Mouse (Mus musculus) limb, embryonic 13.5 days (tissue): ENCODE results near the gene Pdgfc. TPM values are rescaled to one million over a fixed set of nuclear protein-coding genes. Genes with fewer than 3 reads are reported as not detected.

Source experiments
- ATAC-seq: fragments of 200-750 bp; cut with Nextera tagmentation; 2 replicates; pipeline ENCODE4 v1.8.0; 2017; ENCODE audit warnings: low read depth, moderate number of reproducible peaks, moderate TSS enrichment; ENCODE audit not compliant: low FRiP score
- H3K27ac ChIP-seq: fragments of 300-500 bp; sonication (generic); 2 replicates; pipeline ENCODE4 v1.5.1; 2015; ENCODE audit warnings: inconsistent platforms, mild to moderate bottlenecking, moderate library complexity
- H3K27me3 ChIP-seq: fragments of 300-500 bp; sonication (generic); 2 replicates; pipeline ENCODE4 v1.6.1; 2015; ENCODE audit warnings: mild to moderate bottlenecking, inconsistent platforms
- H3K36me3 ChIP-seq: fragments of 300-500 bp; sonication (generic); 2 replicates; pipeline ENCODE4 v1.6.1; 2015; ENCODE audit warnings: inconsistent platforms, mild to moderate bottlenecking, moderate library complexity
- H3K4me1 ChIP-seq: fragments of 300-500 bp; sonication (generic); 2 replicates; pipeline ENCODE4 v1.6.1; 2015; ENCODE audit warnings: inconsistent platforms
- H3K4me2 ChIP-seq: fragments of 300-500 bp; sonication (generic); replicated peaks from 2 replicates; pipeline ENCODE4 v1.6.1; 2015; ENCODE audit warnings: inconsistent platforms, mild to moderate bottlenecking, moderate library complexity
- H3K4me3 ChIP-seq: fragments of 300-500 bp; sonication (generic); 2 replicates; pipeline ENCODE4 v1.5.1; 2015; ENCODE audit warnings: moderate library complexity, mild to moderate bottlenecking, inconsistent platforms
- H3K9ac ChIP-seq: fragments of 300-500 bp; sonication (generic); 2 replicates; pipeline ENCODE4 v1.6.1; 2015; ENCODE audit warnings: mild to moderate bottlenecking, inconsistent platforms
- H3K9me3 ChIP-seq: fragments of 300-500 bp; sonication (generic); 2 replicates; pipeline ENCODE4 v1.6.1; 2016; ENCODE audit warnings: inconsistent platforms
- WGBS: fragments of 180-500 bp; shearing (Covaris S2); methylation state at CpG from one replicate; pipeline ENCODE4 v1.1.7; 2015; 5-methylcytosine and 5-hydroxymethylcytosine counted together
- polyA plus RNA-seq: library from polyadenylated mRNA; unstranded; fragments of >200 nt; fragmentation: Nextera tagmentation; extraction: Ambion mirVana; gene quantifications from 2 replicates; pipeline ENCODE4 v1.2.1, GENCODE M21; 2015

Gene Pdgfc
- polyA plus RNA-seq, 1 experiment from 2014 or later: 54.4 TPM

- no peak overlapping the region for H3K4me2 ChIP-seq
- no peaks in the 10 kb centered on the region for H3K9me3 ChIP-seq
- H3K9ac ChIP-seq: no peak overlapping the region
- no peaks in the 10 kb centered on the region for H3K36me3 ChIP-seq
- H3K4me1 ChIP-seq: peaks cover 17% of the 10 kb centered on the region
- H3K4me3 ChIP-seq: no peak overlapping the region
- ATAC-seq: no peak
- peaks cover 6% of the 10 kb centered on the region; the same call in 1 of the 2 replicates for H3K27me3 ChIP-seq
- H3K27ac ChIP-seq: no peak overlapping the region
These were observed 15.3 kb downstream of the Pdgfc start for GRCm38 (mm10) chr3:81051522-81051921.

GRCm38 (mm10) chr3:81052422-81052821 is 16.2 kb downstream of the Pdgfc start:
- Histone ChIP-seq H3K27ac (no peak overlapping the region), H3K27me3 (peaks cover 6% of the 10 kb centered on the region; the same call in 1 of the 2 replicates), H3K4me3 (no peak overlapping the region), H3K9me3 (no peaks in the 10 kb centered on the region), H3K9ac (no peak overlapping the region), H3K36me3 (no peaks in the 10 kb centered on the region), H3K4me2 (no peak overlapping the region), H3K4me1 (peaks cover 8% of the 10 kb centered on the region)
- 80% methylated on average over 6 of the region's 6 CpGs for WGBS
- ATAC-seq: no peak

GRCm38 (mm10) chr3:81054074-81054473 is 17.9 kb downstream of the Pdgfc start:
- Histone ChIP-seq H3K27ac (no peak overlapping the region), H3K9ac (no peak overlapping the region)
- no peak for ATAC-seq

GRCm38 (mm10) chr3:81057719-81058118 is 21.5 kb downstream of the Pdgfc start:
- WGBS: 91% methylated on average over 1 of the region's 1 CpGs
- H3K4me2 ChIP-seq: no peak overlapping the region
- H3K36me3 ChIP-seq: no peaks in the 10 kb centered on the region
- H3K9me3 ChIP-seq: no peaks in the 10 kb centered on the region
- H3K4me1 ChIP-seq: peaks cover 11% of the 10 kb centered on the region
- H3K27me3 ChIP-seq: no peaks in the 10 kb centered on the region
- H3K9ac ChIP-seq: no peak overlapping the region
- no peak for ATAC-seq
- no peak overlapping the region for H3K27ac ChIP-seq
- H3K4me3 ChIP-seq: no peak overlapping the region

More at GRCm38 (mm10) chr3:81054074-81054473, 17.9 kb downstream of the Pdgfc start:
- H3K4me1 ChIP-seq: peaks cover 17% of the 10 kb centered on the region
- peaks cover 6% of the 10 kb centered on the region; the same call in 1 of the 2 replicates for H3K27me3 ChIP-seq
- no peak overlapping the region for H3K4me3 ChIP-seq
- no peaks in the 10 kb centered on the region for H3K36me3 ChIP-seq
- no peak overlapping the region for H3K4me2 ChIP-seq
- no peaks in the 10 kb centered on the region for H3K9me3 ChIP-seq

- Histone ChIP-seq H3K4me1 (peaks cover 11% of the 10 kb centered on the region), H3K36me3 (no peaks in the 10 kb centered on the region), H3K9me3 (no peaks in the 10 kb centered on the region), H3K4me2 (no peak overlapping the region), H3K27ac (peak overlapping the region; percentile 6; the same call in 1 of the 2 replicates), H3K9ac (no peak overlapping the region), H3K27me3 (no peaks in the 10 kb centered on the region), H3K4me3 (no peak overlapping the region)
- no peak; the same call in 1 of the 2 replicates for ATAC-seq
- 18% methylated on average over 4 of the region's 4 CpGs for WGBS
These were observed 22.4 kb downstream of the Pdgfc start for GRCm38 (mm10) chr3:81058527-81059031.

- H3K27me3 ChIP-seq: no peaks in the 10 kb centered on the region
- no peak for ATAC-seq
- H3K4me1 ChIP-seq: peaks cover 10% of the 10 kb centered on the region; the same call in 1 of the 2 replicates
- H3K4me3 ChIP-seq: no peak overlapping the region
- H3K9ac ChIP-seq: no peak overlapping the region
- no peaks in the 10 kb centered on the region for H3K9me3 ChIP-seq
- H3K27ac ChIP-seq: no peak overlapping the region
- H3K4me2 ChIP-seq: no peak overlapping the region
- WGBS: 21% methylated on average over 2 of the region's 2 CpGs
- H3K36me3 ChIP-seq: no peaks in the 10 kb centered on the region
These were observed 32.3 kb downstream of the Pdgfc start for GRCm38 (mm10) chr3:81068550-81068949.

- Histone ChIP-seq H3K27ac (no peak overlapping the region), H3K36me3 (no peaks in the 10 kb centered on the region), H3K27me3 (no peaks in the 10 kb centered on the region), H3K4me2 (no peak overlapping the region), H3K9me3 (no peaks in the 10 kb centered on the region), H3K4me3 (no peak overlapping the region), H3K9ac (no peak overlapping the region), H3K4me1 (peaks cover 26% of the 10 kb centered on the region)
- 51% methylated on average over 1 of the region's 1 CpGs for WGBS
- no peak for ATAC-seq
These were observed 64.9 kb downstream of the Pdgfc start for GRCm38 (mm10) chr3:81101136-81101535.

- peaks cover 26% of the 10 kb centered on the region for H3K4me1 ChIP-seq
- H3K4me2 ChIP-seq: no peak overlapping the region
- no peaks in the 10 kb centered on the region for H3K36me3 ChIP-seq
- H3K9me3 ChIP-seq: no peaks in the 10 kb centered on the region
- no peak overlapping the region for H3K9ac ChIP-seq
- WGBS: 35% methylated on average over 3 of the region's 3 CpGs
- no peak overlapping the region for H3K4me3 ChIP-seq
- ATAC-seq: no peak
- no peaks in the 10 kb centered on the region for H3K27me3 ChIP-seq
- H3K27ac ChIP-seq: no peak overlapping the region
These were observed 66.1 kb downstream of the Pdgfc start for GRCm38 (mm10) chr3:81102158-81102876.

GRCm38 (mm10) chr3:81102877-81103420 is 66.7 kb downstream of the Pdgfc start:
- Histone ChIP-seq H3K27ac (no peak overlapping the region), H3K9me3 (no peaks in the 10 kb centered on the region), H3K4me1 (peaks cover 26% of the 10 kb centered on the region), H3K36me3 (no peaks in the 10 kb centered on the region), H3K27me3 (no peaks in the 10 kb centered on the region), H3K9ac (no peak overlapping the region), H3K4me2 (no peak overlapping the region), H3K4me3 (no peak overlapping the region)
- no peak for ATAC-seq
- 60% methylated on average over 5 of the region's 5 CpGs for WGBS

- Histone ChIP-seq H3K9me3 (no peaks in the 10 kb centered on the region), H3K27ac (no peak overlapping the region), H3K4me1 (peaks cover 8% of the 10 kb centered on the region; the same call in 1 of the 2 replicates), H3K4me3 (no peak overlapping the region), H3K4me2 (no peak overlapping the region), H3K27me3 (no peaks in the 10 kb centered on the region), H3K9ac (no peak overlapping the region), H3K36me3 (no peaks in the 10 kb centered on the region)
- no peak for ATAC-seq
- WGBS: 61% methylated on average over 1 of the region's 1 CpGs
These were observed 71.3 kb downstream of the Pdgfc start for GRCm38 (mm10) chr3:81107515-81107914.

GRCm38 (mm10) chr3:81110968-81111367 is 74.8 kb downstream of the Pdgfc start:
- H3K9me3 ChIP-seq: no peaks in the 10 kb centered on the region
- no peaks in the 10 kb centered on the region for H3K27me3 ChIP-seq
- no peaks in the 10 kb centered on the region for H3K36me3 ChIP-seq
- 80% methylated on average over 1 of the region's 1 CpGs for WGBS
- H3K4me3 ChIP-seq: no peak overlapping the region
- peaks cover 6% of the 10 kb centered on the region; the same call in 1 of the 2 replicates for H3K4me1 ChIP-seq
- no peak for ATAC-seq
- no peak overlapping the region for H3K9ac ChIP-seq
- no peak overlapping the region for H3K27ac ChIP-seq
- no peak overlapping the region for H3K4me2 ChIP-seq

GRCm38 (mm10) chr3:81112892-81113291 is 76.7 kb downstream of the Pdgfc start:
- 95% methylated on average over 3 of the region's 3 CpGs for WGBS
- no peaks in the 10 kb centered on the region for H3K36me3 ChIP-seq

More at GRCm38 (mm10) chr3:81112892-81113291, 76.7 kb downstream of the Pdgfc start:
- Histone ChIP-seq H3K4me1 (no peaks in the 10 kb centered on the region), H3K27me3 (no peaks in the 10 kb centered on the region), H3K9me3 (no peaks in the 10 kb centered on the region), H3K4me2 (no peak overlapping the region), H3K27ac (no peak overlapping the region), H3K9ac (no peak overlapping the region), H3K4me3 (no peak overlapping the region)
- ATAC-seq: no peak
